17 mouse cellular contexts compared by ENCODE assay signal in the genomic region with DNA sequence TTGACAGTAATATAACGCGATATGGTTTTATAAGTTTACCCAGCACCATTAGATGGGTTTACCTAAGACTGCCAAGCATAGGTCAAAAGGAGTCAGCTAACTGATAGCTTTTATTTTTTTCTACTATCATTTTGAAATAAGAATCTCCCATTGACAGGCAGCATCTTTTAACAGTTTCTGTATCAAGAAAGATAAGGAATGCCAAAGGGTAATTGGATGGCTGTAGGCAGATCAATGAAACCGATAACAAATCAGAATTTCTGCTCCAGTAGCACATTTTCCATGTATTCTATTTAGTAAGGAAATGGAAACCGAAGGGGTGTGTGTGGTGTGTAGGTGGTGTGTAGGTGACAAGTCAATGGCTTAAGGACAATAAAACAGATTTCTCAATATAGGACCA. TPM values are rescaled to one million over a fixed set of nuclear protein-coding genes. Genes with fewer than 3 reads are reported as not detected.
A peak's percentile ranks its signal among the peaks of the same experiment; 100 is the strongest.
DNase-seq lines count a peak whose midpoint lies in the region; ATAC-seq and TF ChIP-seq lines count a peak whose summit lies in the region.
"Had no signal": no experiment of that assay in that cellular context is flagged by ENCODE, and none has a peak within 500 bp of the region (broad histone marks: within the 10 kb centered on the region; RNA-seq: fewer than 3 reads in every experiment).

No protein-coding gene starts in this region.

- H3K79me2 ChIP-seq in C2C12 (ENCODE audit: control insufficient read depth, insufficient read depth): peaks cover 25% of the 10 kb centered on the region

- peaks cover 24% of the 10 kb centered on the region for H3K79me3 ChIP-seq in C2C12 (ENCODE audit: low read depth)

- no peak for DNase-seq in heart, adult 18-20 months
- no peak for DNase-seq in embryonic facial prominence, embryonic 14.5 days (ENCODE audit: low spot score)
- DNase-seq in liver, embryonic 14.5 days (ENCODE audit: low read depth in 3 of 3, low spot score in 3 of 3): no peak
- DNase-seq in adrenal gland, postnatal 36 days: no peak
- no peak for DNase-seq in Muller cell, postnatal 12 days (ENCODE audit: inconsistent ontology term)
- DNase-seq: adrenal gland, adult 8-10 months; cerebellum, adult 8-10 months; forebrain, postnatal 0 days; gastrocnemius, postnatal 36 days; right cerebral cortex, adult 18-20 months; thymus, postnatal 4 days had no signal

- TF ChIP-seq CTCF in C2C12 (IDR thresholded peaks at IDR 0.05; ENCODE audit: control insufficient read depth, insufficient read depth, insufficient read length): no peak
- no peak for TF ChIP-seq CTCF in liver, embryonic 14.5 days (IDR thresholded peaks at IDR 0.05; ENCODE audit: low read depth)

- no peak for ATAC-seq in heart, embryonic 14.5 days (ENCODE audit: insufficient number of reproducible peaks, insufficient read depth, low FRiP score, low read depth)
- no peak for ATAC-seq in embryonic facial prominence, embryonic 14.5 days (ENCODE audit: low read depth)
- ATAC-seq in liver, embryonic 14.5 days (ENCODE audit: insufficient read depth): no peak
- ATAC-seq: forebrain, postnatal 0 days; midbrain, embryonic 13.5 days had no signal

- peak overlapping the region; percentile 69; the same call in 1 of the 2 replicates for H3K4me2 ChIP-seq in heart, embryonic 14.5 days (ENCODE audit: low read length)
- H3K4me2 ChIP-seq in embryonic facial prominence, embryonic 14.5 days (ENCODE audit: low read depth, low read length): peak overlapping the region; percentile 76; the same call in 1 of the 2 replicates
- peak overlapping the region; percentile 64 for H3K4me2 ChIP-seq in liver, embryonic 14.5 days (ENCODE audit: low read depth)

- H3K9me3 ChIP-seq in heart, embryonic 14.5 days (ENCODE audit: control insufficient read depth, low read length): no peaks in the 10 kb centered on the region
- no peaks in the 10 kb centered on the region for H3K9me3 ChIP-seq in embryonic facial prominence, embryonic 14.5 days (ENCODE audit: control insufficient read depth, low read length)
- no peaks in the 10 kb centered on the region for H3K9me3 ChIP-seq in liver, embryonic 14.5 days (ENCODE audit: control insufficient read depth, low read length)
- H3K9me3 ChIP-seq: hindbrain, embryonic 15.5 days; kidney, embryonic 15.5 days; limb, embryonic 15.5 days; midbrain, embryonic 13.5 days had no signal

- no peak overlapping the region for H3K4me3 ChIP-seq in heart, embryonic 14.5 days (ENCODE audit: control insufficient read depth in 1 of 2, insufficient read depth in 1 of 2, low read depth in 1 of 2, low read length in 2 of 2)
- peak overlapping the region; percentile 97 for H3K4me3 ChIP-seq in C2C12 (ENCODE audit: insufficient read depth, poor library complexity, severe bottlenecking)
- no peak overlapping the region for H3K4me3 ChIP-seq in embryonic facial prominence, embryonic 14.5 days (ENCODE audit: low read depth, low read length)
- H3K4me3 ChIP-seq in liver, embryonic 14.5 days (ENCODE audit: insufficient read depth in 1 of 2, low read depth in 2 of 2, low read length in 2 of 2): peak overlapping the region in 1 of 2 experiments; percentile 67; a peak in 1 of 4 replicates

- H3K36me3 ChIP-seq in heart, embryonic 14.5 days (ENCODE audit: control insufficient read depth, insufficient read depth, low read length): no peaks in the 10 kb centered on the region
- H3K36me3 ChIP-seq in C2C12 (ENCODE audit: control insufficient read depth, insufficient read depth): no peaks in the 10 kb centered on the region
- H3K36me3 ChIP-seq in embryonic facial prominence, embryonic 14.5 days (ENCODE audit: control insufficient read depth, insufficient read depth, low read length): no peaks in the 10 kb centered on the region
- no peaks in the 10 kb centered on the region for H3K36me3 ChIP-seq in liver, embryonic 14.5 days (replicated peaks; ENCODE audit: control insufficient read depth, insufficient read depth, low read depth)
- H3K36me3 ChIP-seq: hindbrain, embryonic 15.5 days; kidney, embryonic 15.5 days; limb, embryonic 15.5 days; midbrain, embryonic 13.5 days had no signal

- no peak for TF ChIP-seq EP300 in liver, embryonic 14.5 days (IDR thresholded peaks at IDR 0.05; ENCODE audit: low read depth)

- H3K9ac ChIP-seq in heart, embryonic 14.5 days (ENCODE audit: low read length): peak overlapping the region; percentile 0; the same call in 1 of the 2 replicates
- no peak overlapping the region for H3K9ac ChIP-seq in embryonic facial prominence, embryonic 14.5 days (ENCODE audit: low read depth, low read length)
- H3K9ac ChIP-seq in liver, embryonic 14.5 days (replicated peaks): no peak overlapping the region

- H3K27ac ChIP-seq in heart, embryonic 14.5 days (replicated peaks in 1 of 2; ENCODE audit: control insufficient read depth in 1 of 2, insufficient read depth in 1 of 2, low read depth in 2 of 2, low read length in 2 of 2): no peak overlapping the region
- H3K27ac ChIP-seq in embryonic facial prominence, embryonic 14.5 days (replicated peaks; ENCODE audit: low read depth, low read length): no peak overlapping the region
- H3K27ac ChIP-seq in liver, embryonic 14.5 days: no peak overlapping the region

- H3K27me3 ChIP-seq in heart, embryonic 14.5 days (ENCODE audit: control insufficient read depth, insufficient read depth, low read length): no peaks in the 10 kb centered on the region
- H3K27me3 ChIP-seq in C2C12 (ENCODE audit: control insufficient read depth, insufficient read depth, insufficient read length): no peaks in the 10 kb centered on the region
- no peaks in the 10 kb centered on the region for H3K27me3 ChIP-seq in embryonic facial prominence, embryonic 14.5 days (replicated peaks; ENCODE audit: control insufficient read depth, insufficient read depth, low read length)
- H3K27me3 ChIP-seq in liver, embryonic 14.5 days (ENCODE audit: control insufficient read depth, insufficient read depth, low read length): no peaks in the 10 kb centered on the region
- H3K27me3 ChIP-seq: hindbrain, embryonic 15.5 days; kidney, embryonic 15.5 days; limb, embryonic 15.5 days; midbrain, embryonic 13.5 days had no signal

- 67% methylated on average over 4 of the region's 4 CpGs for WGBS in heart, embryonic 14.5 days
- 71% methylated on average over 4 of the region's 4 CpGs for WGBS in embryonic facial prominence, embryonic 14.5 days
- 73% methylated on average over 4 of the region's 4 CpGs for WGBS in liver, embryonic 14.5 days (ENCODE audit: insufficient replicate concordance)

- no peak overlapping the region for H3ac ChIP-seq in C2C12 (ENCODE audit: control insufficient read depth, insufficient read length, low read depth)

- peaks cover 0 to 13% of the 10 kb centered on the region in 2 experiments; a peak in 2 of 4 replicates for H3K4me1 ChIP-seq in heart, embryonic 14.5 days (ENCODE audit: control insufficient read depth in 2 of 2, insufficient read depth in 2 of 2, low read length in 2 of 2)
- H3K4me1 ChIP-seq in embryonic facial prominence, embryonic 14.5 days (ENCODE audit: control insufficient read depth, insufficient read depth, low read length): 0 out of 2 replicates have a peak, but pooled peaks cover 4% of the 10 kb centered on the region
- H3K4me1 ChIP-seq in liver, embryonic 14.5 days (replicated peaks; ENCODE audit: control insufficient read depth in 2 of 2, insufficient read depth in 2 of 2, low read length in 1 of 2): peaks cover 9 to 11% of the 10 kb centered on the region in 2 experiments

TF ChIP-seq in C2C12, 6 proteins besides CTCF, POLR2A, EP300 and RAD21:
- TF ChIP-seq CEBPB (IDR thresholded peaks at IDR 0.05; ENCODE audit: low read depth) (no peak), FOSL1 (IDR thresholded peaks at IDR 0.05; ENCODE audit: insufficient read depth, low read length, poor library complexity, severe bottlenecking) (no peak), USF1 (IDR thresholded peaks at IDR 0.05; ENCODE audit: low read depth) (no peak), MYOD1 (IDR thresholded peaks at IDR 0.05; ENCODE audit: control insufficient read depth, insufficient read length, low read depth) (no peak), MYOG (IDR thresholded peaks at IDR 0.05; ENCODE audit: control insufficient read depth, extremely low read depth, insufficient read length) (no peak), MAX (IDR thresholded peaks at IDR 0.05) (no peak)

RNA-seq across cellular contexts. Expression of a gene that starts 54.2 kb away (rescaled TPM):
- 11.0 and 12.0 TPM in 2 replicates for polyA plus RNA-seq in heart, embryonic 14.5 days (2014; fragmentation: Nextera tagmentation; extraction: Ambion mirVana)
- total RNA-seq in heart, adult 18-20 months (2021): 10 to 100 TPM; 42.3 to 52.1 TPM
- polyA plus RNA-seq in C2C12 (2012; fragmentation: generic; extraction: Trizol): 10.8 TPM
- 9.4 and 10.0 TPM in 2 replicates for polyA plus RNA-seq in embryonic facial prominence, embryonic 14.5 days (2014; fragmentation: Nextera tagmentation; extraction: Ambion mirVana)
- 24.4 and 25.5 TPM in 2 replicates for polyA plus RNA-seq in liver, embryonic 14.5 days (2012; rRNA removed)
- 19.0 and 20.8 TPM in 2 replicates for polyA plus RNA-seq in liver, embryonic 14.5 days (2014; fragmentation: Nextera tagmentation; extraction: Ambion mirVana)
- 10 to 100 TPM; 18.4 to 31.1 TPM for total RNA-seq in adrenal gland, postnatal 36 days (2021)
